In genomic region chr3:127137508-127137907, GRCm38 (mm10) we compare ENCODE assay signal across 13 mouse cellular contexts.
"Had no signal": no experiment of that assay in that cellular context is flagged by ENCODE, and none has a peak within 500 bp of the region (broad histone marks: within the 10 kb centered on the region; RNA-seq: fewer than 3 reads in every experiment).

No protein-coding gene starts in this region.

- H3K4me3 ChIP-seq: kidney, embryonic 15.5 days; limb, embryonic 13.5 days; midbrain, embryonic 13.5 days; myocyte; neural tube, embryonic 15.5 days had no signal

- DNase-seq: kidney, postnatal 14 days; left cerebral cortex, postnatal 4 days; lung, adult 18-20 months; lung, postnatal 4 days; right cerebral cortex, adult 18-20 months; right cerebral cortex, postnatal 25 days; thymus, postnatal 36 days had no signal

- H3K27ac ChIP-seq: kidney, embryonic 15.5 days; limb, embryonic 13.5 days; liver, embryonic 14.5 days; midbrain, embryonic 13.5 days; neural tube, embryonic 15.5 days had no signal

- ATAC-seq: midbrain, embryonic 13.5 days had no signal

- H3K9ac ChIP-seq: kidney, embryonic 15.5 days; limb, embryonic 13.5 days; liver, embryonic 14.5 days; midbrain, embryonic 13.5 days; neural tube, embryonic 15.5 days had no signal

- H3K4me2 ChIP-seq: kidney, embryonic 15.5 days; limb, embryonic 13.5 days; midbrain, embryonic 13.5 days; neural tube, embryonic 15.5 days had no signal

- H3K27me3 ChIP-seq: kidney, embryonic 15.5 days; limb, embryonic 13.5 days; midbrain, embryonic 13.5 days; neural tube, embryonic 15.5 days had no signal

- H3K4me1 ChIP-seq: kidney, embryonic 15.5 days had no signal

- H3K36me3 ChIP-seq: kidney, embryonic 15.5 days; limb, embryonic 13.5 days; midbrain, embryonic 13.5 days; neural tube, embryonic 15.5 days had no signal

- H3K9me3 ChIP-seq: kidney, embryonic 15.5 days; limb, embryonic 13.5 days; midbrain, embryonic 13.5 days; neural tube, embryonic 15.5 days had no signal
